9 mouse cellular contexts compared by ENCODE assay signal in the genomic region with DNA sequence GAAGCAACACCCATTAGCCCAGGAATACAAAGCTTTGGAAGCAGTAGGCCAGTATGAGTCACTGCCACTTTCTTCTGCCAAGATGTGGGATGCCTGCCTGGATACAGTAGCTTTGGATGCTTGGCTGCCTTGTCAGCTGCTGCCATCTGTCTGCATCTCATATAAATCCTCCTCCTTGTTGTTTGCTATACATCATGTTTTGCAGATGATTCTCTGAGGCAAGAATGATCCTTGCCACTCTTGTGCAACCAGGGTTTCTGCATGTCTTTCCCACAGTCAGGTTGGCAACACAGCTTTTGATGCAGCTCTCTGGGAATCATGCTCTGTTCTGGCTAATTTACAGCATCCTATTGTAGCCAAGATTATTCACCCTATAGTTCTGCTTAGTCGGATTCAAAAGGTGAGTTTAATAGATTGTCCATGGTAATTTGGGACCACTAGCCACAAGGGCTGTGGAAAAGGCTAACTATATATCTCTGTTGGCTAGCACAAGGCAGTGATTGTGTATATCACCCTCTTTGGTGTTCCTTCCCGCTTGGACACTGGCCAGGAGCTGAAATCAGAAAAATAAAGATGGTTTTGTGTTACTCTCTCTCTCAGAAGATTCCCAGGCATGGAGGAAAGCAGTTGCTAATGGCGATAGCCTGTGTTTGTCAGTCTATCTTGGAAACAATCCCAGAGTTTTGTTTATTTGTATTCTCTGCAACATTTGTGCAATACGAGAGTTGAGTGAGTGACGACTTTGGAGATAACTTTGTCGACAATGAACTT.
DNase-seq lines count a peak whose midpoint lies in the region; ATAC-seq and TF ChIP-seq lines count a peak whose summit lies in the region.
"Had no signal": no experiment of that assay in that cellular context is flagged by ENCODE, and none has a peak within 500 bp of the region (broad histone marks: within the 10 kb centered on the region; RNA-seq: fewer than 3 reads in every experiment).

No protein-coding gene starts in this region.

- H3K4me1 ChIP-seq in forebrain, embryonic 12.5 days = no peaks in the 10 kb centered on the region; the same call in none of the 2 replicates
- no peaks in the 10 kb centered on the region for H3K4me1 ChIP-seq in forebrain, embryonic 10.5 days
- no peaks in the 10 kb centered on the region for H3K4me1 ChIP-seq in hindbrain, embryonic 14.5 days (replicated peaks; ENCODE audit: control insufficient read depth, insufficient read depth, low read length)
- H3K4me1 ChIP-seq in lung, postnatal 0 days (ENCODE audit: insufficient read depth, low read depth, low read length) = no peaks in the 10 kb centered on the region
- no peaks in the 10 kb centered on the region for H3K4me1 ChIP-seq in kidney, embryonic 15.5 days

- TF ChIP-seq CTCF in lung, postnatal 0 days (IDR thresholded peaks at IDR 0.05) = peak; percentile 49

- TF ChIP-seq EP300 in lung, postnatal 0 days (IDR thresholded peaks at IDR 0.05) = no peak

- H3K27ac ChIP-seq in forebrain, embryonic 12.5 days = no peak overlapping the region
- H3K27ac ChIP-seq in forebrain, embryonic 10.5 days = no peak overlapping the region
- H3K27ac ChIP-seq in hindbrain, embryonic 14.5 days = peak overlapping the region; percentile 71
- no peak overlapping the region for H3K27ac ChIP-seq in lung, postnatal 0 days (ENCODE audit: low read length)
- no peak overlapping the region for H3K27ac ChIP-seq in kidney, embryonic 15.5 days
- H3K27ac ChIP-seq: liver, embryonic 14.5 days had no signal

- no peaks in the 10 kb centered on the region for H3K27me3 ChIP-seq in forebrain, embryonic 12.5 days
- H3K27me3 ChIP-seq in forebrain, embryonic 10.5 days (ENCODE audit: poor library complexity, severe bottlenecking) = no peaks in the 10 kb centered on the region
- H3K27me3 ChIP-seq in hindbrain, embryonic 14.5 days (ENCODE audit: control insufficient read depth, insufficient read depth, low read length) = no peaks in the 10 kb centered on the region
- no peaks in the 10 kb centered on the region for H3K27me3 ChIP-seq in lung, postnatal 0 days (replicated peaks; ENCODE audit: insufficient read depth, low read length)
- H3K27me3 ChIP-seq in kidney, embryonic 15.5 days = no peaks in the 10 kb centered on the region

- ATAC-seq in forebrain, embryonic 12.5 days (ENCODE audit: low FRiP score) = peak; percentile 68; the same call in 1 of the 2 replicates
- peak; percentile 88 for ATAC-seq in hindbrain, embryonic 14.5 days (ENCODE audit: low FRiP score)
- peak; percentile 77 for ATAC-seq in lung, postnatal 0 days
- no peak for ATAC-seq in kidney, embryonic 15.5 days (replicated peaks; ENCODE audit: low FRiP score)

- no peak overlapping the region for H3K4me2 ChIP-seq in forebrain, embryonic 12.5 days
- no peak overlapping the region for H3K4me2 ChIP-seq in hindbrain, embryonic 14.5 days (replicated peaks)
- H3K4me2 ChIP-seq in lung, postnatal 0 days (replicated peaks; ENCODE audit: low read depth, low read length) = no peak overlapping the region
- no peak overlapping the region for H3K4me2 ChIP-seq in kidney, embryonic 15.5 days

- no peak for DNase-seq in forebrain, embryonic 10.5 days (ENCODE audit: extremely low spot score, low spot score)
- DNase-seq in cerebellum, adult 9-10 months = peak; percentile 73
- peak; percentile 68 for DNase-seq in hindbrain, embryonic 14.5 days (ENCODE audit: low spot score)
- DNase-seq in lung, postnatal 0 days (ENCODE audit: low spot score) = peak; percentile 61
- DNase-seq in testis, postnatal 14 days (ENCODE audit: low spot score) = peak; percentile 22
- DNase-seq in urinary bladder, postnatal 25 days (ENCODE audit: low spot score) = no peak

- 70% methylated on average over 6 of the region's 6 CpGs for WGBS in forebrain, embryonic 12.5 days
- 82% methylated on average over 6 of the region's 6 CpGs for WGBS in forebrain, embryonic 10.5 days
- 50% methylated on average over 6 of the region's 6 CpGs for WGBS in hindbrain, embryonic 14.5 days
- WGBS in lung, postnatal 0 days = 20% methylated on average over 6 of the region's 6 CpGs
- 66% methylated on average over 6 of the region's 6 CpGs for WGBS in kidney, embryonic 15.5 days

- no peak overlapping the region for H3K4me3 ChIP-seq in forebrain, embryonic 12.5 days (replicated peaks)
- H3K4me3 ChIP-seq in forebrain, embryonic 10.5 days = no peak overlapping the region
- H3K4me3 ChIP-seq in hindbrain, embryonic 14.5 days (replicated peaks; ENCODE audit: low read length) = no peak overlapping the region
- H3K4me3 ChIP-seq in lung, postnatal 0 days (ENCODE audit: low read depth, low read length) = no peak overlapping the region
- no peak overlapping the region for H3K4me3 ChIP-seq in kidney, embryonic 15.5 days (replicated peaks)

- no peaks in the 10 kb centered on the region for H3K9me3 ChIP-seq in forebrain, embryonic 12.5 days
- H3K9me3 ChIP-seq in forebrain, embryonic 10.5 days = no peaks in the 10 kb centered on the region
- H3K9me3 ChIP-seq in hindbrain, embryonic 14.5 days (ENCODE audit: control insufficient read depth, low read length) = no peaks in the 10 kb centered on the region
- H3K9me3 ChIP-seq in lung, postnatal 0 days (ENCODE audit: low read length) = no peaks in the 10 kb centered on the region
- no peaks in the 10 kb centered on the region for H3K9me3 ChIP-seq in kidney, embryonic 15.5 days (replicated peaks)

- no peaks in the 10 kb centered on the region for H3K36me3 ChIP-seq in forebrain, embryonic 12.5 days (replicated peaks)
- H3K36me3 ChIP-seq in forebrain, embryonic 10.5 days (replicated peaks) = no peaks in the 10 kb centered on the region
- no peaks in the 10 kb centered on the region for H3K36me3 ChIP-seq in hindbrain, embryonic 14.5 days (replicated peaks; ENCODE audit: control insufficient read depth, insufficient read depth)
- no peaks in the 10 kb centered on the region for H3K36me3 ChIP-seq in lung, postnatal 0 days (ENCODE audit: insufficient read depth, low read length)
- H3K36me3 ChIP-seq in kidney, embryonic 15.5 days = no peaks in the 10 kb centered on the region

- no peak overlapping the region for H3K9ac ChIP-seq in forebrain, embryonic 12.5 days
- no peak overlapping the region for H3K9ac ChIP-seq in hindbrain, embryonic 14.5 days
- H3K9ac ChIP-seq in lung, postnatal 0 days (replicated peaks; ENCODE audit: low read depth) = no peak overlapping the region
- no peak overlapping the region for H3K9ac ChIP-seq in kidney, embryonic 15.5 days
- H3K9ac ChIP-seq: liver, embryonic 14.5 days had no signal

Comparison
In these comparisons a context has a peak if more than half of its experiments do, and no peak if none do; other contexts are left out.
1. DNase-seq: peak in cerebellum, adult 9-10 months (single experiment), hindbrain, embryonic 14.5 days (single experiment), lung, postnatal 0 days (single experiment) and testis, postnatal 14 days (single experiment); none in forebrain, embryonic 10.5 days (single experiment) and urinary bladder, postnatal 25 days (single experiment).